Mouse (Mus musculus) layer of hippocampus, postnatal 10 days (tissue): ENCODE data around the gene Gpr84. TPM values are rescaled to one million over a fixed set of nuclear protein-coding genes. Genes with fewer than 3 reads are reported as not detected.

Experiments
- microRNA-seq, 2 experiments: library from miRNA; unstranded; fragments of <30 nt; microRNA quantifications; one replicate each; pipeline ENCODE4 v1.2.0; 2021
- total RNA-seq, 2 experiments: library from RNA; stranded (reverse); gene quantifications; 2 replicates each; pipeline ENCODE4 v1.2.3; 2021

The Gpr84 gene
- total RNA-seq, 2 experiments from 2014 or later: 0.89 to 1.0 TPM

Small RNA genes lying within 50 kb of the gene (microRNA-seq; reads per million reads assigned to microRNA genes)
- gene Mir148b: 66.5 to 146 reads per million in 2 experiments
- gene Mir6963: 0 reads per million in 2 experiments

Other genes starting within 250 kb of the Gpr84 start
- 10 to 100 TPM; 15.1 to 17.4 TPM for gene Smug1, start 143.5 kb downstream of the Gpr84 start, total RNA-seq
- 100 to 1,000 TPM; 181 to 188 TPM for gene Cbx5, start 70.8 kb downstream of the Gpr84 start, total RNA-seq
- gene Hnrnpa1, start 70.2 kb downstream of the Gpr84 start, total RNA-seq: 100 to 1,000 TPM; 399 to 417 TPM
- under 1 TPM in 1 of 2 experiments, not detected in 1; 0.39 TPM for gene Nfe2, start 52.2 kb downstream of the Gpr84 start, total RNA-seq
- 100 to 1,000 TPM; 111 to 112 TPM for gene Copz1, start 37.9 kb downstream of the Gpr84 start, total RNA-seq
- 10 to 100 TPM; 36.5 to 45.0 TPM for gene Zfp385a, start 29.5 kb upstream of the Gpr84 start, total RNA-seq
- 1 to 10 TPM; 6.7 to 7.5 TPM for gene Itga5, start 56.2 kb upstream of the Gpr84 start, total RNA-seq
- not detected for gene Gtsf1, start 119.9 kb upstream of the Gpr84 start, total RNA-seq
- not detected for gene Gtsf2, start 137.9 kb upstream of the Gpr84 start, total RNA-seq
- 1 to 10 TPM; 8.7 TPM for gene Nckap1l, start 143.2 kb upstream of the Gpr84 start, total RNA-seq
- gene Pde1b, start 192.4 kb upstream of the Gpr84 start, total RNA-seq: 10 to 100 TPM; 48.2 to 53.9 TPM
- gene Ppp1r1a, start 227.4 kb upstream of the Gpr84 start, total RNA-seq: 100 to 1,000 TPM; 147 to 157 TPM